Mouse (Mus musculus) cerebellum, postnatal 10 days (tissue): Measurements from ENCODE around the gene Rps27l.

Experiments
- DNase-seq, 2 experiments: peaks; one replicate each; pipeline ENCODE4 v3.0.0; 2021; ENCODE audit warnings: mixed read lengths in 2 of 2

Rps27l gene

GRCm38 (mm10) chr9:66920488-66921279 lies 25.2 kb upstream of the Rps27l start:
- DNase-seq: no peak

DNA sequence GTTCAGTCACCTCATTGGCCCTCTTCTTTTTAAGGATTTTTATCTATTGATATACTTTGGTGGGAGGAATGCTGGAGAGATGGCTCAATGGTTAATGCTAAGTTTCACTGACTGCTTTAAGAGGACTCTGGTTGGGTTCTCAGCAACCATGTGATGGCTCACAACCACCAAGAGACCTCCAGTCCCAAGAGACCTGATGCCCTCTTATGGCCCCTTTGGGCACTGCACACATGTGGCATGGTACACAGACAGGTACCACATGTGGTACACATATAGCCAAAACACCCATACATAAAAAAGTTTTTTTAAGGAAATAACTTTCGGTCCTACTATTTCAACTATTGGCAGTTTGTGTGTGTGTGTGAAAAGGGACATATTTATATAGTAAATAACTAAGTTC lies 23.8 kb upstream of the Rps27l start:
- DNase-seq: peak; percentile 34 to 43

DNA sequence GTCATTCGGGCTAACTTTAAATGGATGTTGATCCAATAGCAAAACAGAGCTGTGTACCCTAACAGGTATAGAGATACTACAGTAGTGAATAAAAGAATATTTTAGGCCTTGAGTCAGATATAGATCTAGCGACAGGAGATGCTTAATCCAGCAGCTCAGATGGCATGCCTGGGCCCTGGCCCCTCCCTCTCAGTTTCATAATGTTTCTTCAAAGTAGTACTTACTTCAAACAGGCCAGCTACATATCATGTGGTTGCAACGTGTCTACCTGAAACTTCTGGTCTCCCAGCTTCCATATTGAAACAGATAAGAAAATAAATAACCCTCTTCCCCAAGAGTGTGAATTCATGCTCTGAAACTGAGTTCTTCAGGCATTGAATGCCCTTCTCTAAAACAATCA lies 20.0 kb upstream of the Rps27l start:
- DNase-seq: no peak

DNA sequence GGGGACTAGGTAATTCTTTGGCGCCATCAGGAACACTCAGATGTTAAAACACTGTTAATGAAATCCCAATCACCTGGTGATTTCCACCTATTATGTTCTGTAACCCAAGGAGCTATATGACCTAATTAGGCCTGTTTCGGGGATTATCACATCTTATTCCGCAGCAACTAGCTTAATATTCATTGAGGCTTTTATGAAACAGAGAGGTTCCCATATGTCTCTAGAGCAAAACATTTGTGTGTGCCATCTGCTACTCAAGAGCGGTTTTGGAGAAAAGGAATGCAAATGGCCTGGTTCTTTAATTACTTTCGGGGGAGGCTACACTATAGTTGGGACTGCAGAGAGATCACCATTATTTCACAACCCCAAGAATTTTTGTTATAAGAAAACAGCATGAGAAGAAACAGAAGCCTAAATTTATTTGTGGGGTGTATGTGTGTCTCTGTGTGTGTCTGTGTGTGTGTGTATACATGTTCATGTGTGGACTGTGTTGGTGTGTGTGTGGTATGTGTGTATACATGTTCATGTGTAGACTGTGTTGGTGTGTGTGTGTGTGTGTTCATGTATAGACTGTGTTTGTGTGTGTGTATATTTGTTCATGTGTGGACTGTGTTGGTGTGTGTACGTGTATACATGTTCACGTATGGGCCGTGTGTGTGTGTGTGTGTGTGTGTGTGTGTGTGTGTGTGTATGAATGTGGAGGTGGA lies 18.0 kb upstream of the Rps27l start:
- no peak for DNase-seq

- no peak for DNase-seq
These were observed 15.5 kb upstream of the Rps27l start for GRCm38 (mm10) chr9:66930351-66930750.

DNA sequence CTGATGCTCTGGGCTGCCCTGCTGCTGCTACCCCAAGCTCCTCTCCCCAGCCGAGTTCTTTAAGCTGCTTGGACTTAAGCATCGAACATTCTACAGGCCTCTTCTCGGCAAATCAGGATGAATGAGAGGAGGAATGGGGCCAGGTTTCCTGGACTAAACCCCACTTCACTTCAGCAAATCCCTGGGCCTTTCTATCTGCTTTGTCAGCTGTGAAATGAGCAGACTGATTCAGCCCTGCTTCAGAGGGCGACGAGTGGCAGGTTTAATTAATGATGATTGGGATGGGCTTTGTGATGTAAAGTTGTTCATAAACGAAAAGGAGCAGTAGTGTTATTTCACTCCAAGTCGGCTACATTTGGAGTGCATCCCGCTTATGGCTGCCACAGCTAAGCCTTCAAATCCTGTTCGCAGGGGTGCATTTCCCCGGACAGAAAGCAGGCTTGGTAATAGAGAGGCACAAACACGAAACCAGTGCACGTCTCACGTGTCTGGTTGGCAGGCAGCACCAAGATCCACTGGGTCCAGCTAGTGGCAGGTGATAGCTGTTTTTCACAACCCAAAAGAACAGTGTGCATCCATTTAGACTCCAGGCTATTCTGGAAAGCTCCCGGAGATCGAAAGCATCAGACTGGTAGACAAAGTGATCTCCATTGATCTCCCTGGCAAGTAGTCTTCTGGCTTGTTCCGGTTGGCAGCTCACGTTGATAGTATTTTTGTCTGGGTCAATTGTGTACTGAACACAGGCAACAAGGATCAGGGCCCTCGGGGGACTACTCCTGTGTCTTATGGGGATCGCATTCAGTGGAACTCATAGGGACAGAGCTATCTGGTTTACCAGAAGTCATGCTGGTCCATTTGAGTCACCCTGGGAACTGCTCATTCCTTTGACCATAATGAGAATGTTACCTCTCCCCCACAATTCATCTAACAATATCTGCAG lies 11.7 kb upstream of the Rps27l start:
- DNase-seq: peak; percentile 32 to 41

DNA sequence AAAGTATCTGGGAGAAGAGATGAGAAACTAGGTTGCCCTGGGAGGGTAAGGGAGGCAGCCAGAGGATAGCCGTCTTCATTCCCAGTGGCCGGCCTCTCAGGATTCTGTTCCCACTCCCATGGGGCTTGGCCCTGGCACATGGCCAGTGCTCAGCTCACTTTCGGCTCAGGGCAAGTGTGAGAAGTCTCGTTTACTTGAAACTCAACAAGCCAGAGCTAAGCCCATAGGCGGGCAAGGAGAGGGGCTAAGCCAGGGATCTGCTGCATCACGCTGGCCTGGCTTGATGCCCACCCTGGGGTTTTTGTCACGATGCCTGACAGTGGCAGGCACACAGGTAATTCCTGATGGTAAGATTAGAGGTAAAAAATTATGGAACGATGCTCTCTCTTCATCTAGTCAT lies 8.4 kb upstream of the Rps27l start:
- peak; percentile 57 to 62 for DNase-seq

DNA sequence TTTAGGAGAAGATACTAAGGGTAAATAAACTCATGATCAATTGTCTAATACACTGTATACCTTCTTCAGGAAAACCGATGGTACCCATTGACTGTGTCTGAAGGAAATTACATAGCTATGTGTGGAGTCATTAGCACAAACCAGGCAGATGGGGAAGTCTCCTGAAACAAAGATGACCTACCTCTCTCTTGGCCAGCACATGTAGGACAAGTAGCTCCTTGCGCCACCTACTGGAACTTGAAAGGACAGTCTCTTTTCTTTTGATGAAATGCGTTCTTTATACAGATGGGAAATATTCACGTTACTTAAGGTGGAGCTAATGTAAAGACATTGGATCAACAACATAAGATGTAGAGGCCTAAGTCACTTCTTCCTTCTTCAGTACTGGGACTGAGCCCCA lies 7.0 kb upstream of the Rps27l start:
- DNase-seq: peak; percentile 73 to 86

DNA sequence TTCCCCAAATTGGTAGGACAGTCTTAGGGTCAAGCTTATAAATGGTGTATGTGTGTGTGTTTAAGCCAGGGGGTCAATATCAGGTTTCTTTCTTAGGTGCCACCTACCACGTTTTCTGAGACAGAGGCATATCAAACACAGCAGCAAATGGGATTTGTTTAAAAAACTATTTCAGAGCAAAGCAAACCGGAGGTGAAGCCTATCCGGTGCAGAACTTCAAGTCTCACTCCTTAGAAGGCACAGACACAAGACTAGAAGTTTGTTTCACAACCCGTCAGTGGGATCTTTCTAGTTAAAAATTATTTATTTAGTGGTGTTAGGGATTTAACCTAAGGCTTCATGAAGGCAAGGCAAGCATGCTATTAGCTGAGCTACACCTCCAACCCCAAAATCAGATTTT lies 725 bp upstream of the Rps27l start:
- no peak for DNase-seq

DNA sequence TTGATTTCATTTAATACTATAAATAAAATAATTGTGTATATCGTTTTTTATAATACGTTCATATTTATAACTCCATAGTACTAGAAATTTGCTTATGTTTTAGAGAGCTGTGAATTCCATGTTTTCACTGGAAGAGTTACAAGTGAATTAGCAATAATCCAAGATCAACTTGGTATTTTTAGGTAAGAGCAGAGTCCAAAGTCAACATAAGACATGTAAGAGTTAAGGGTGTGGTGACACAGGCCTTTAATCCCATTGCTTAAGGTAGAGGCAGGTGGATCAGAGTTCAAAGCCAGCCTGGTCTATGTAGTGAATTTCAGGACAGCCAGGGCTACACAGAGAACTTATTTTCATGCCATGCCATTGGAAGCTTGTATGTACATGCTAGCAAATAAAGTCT lies 2.6 kb downstream of the Rps27l start:
- no peak for DNase-seq

GRCm38 (mm10) chr9:66952321-66952720 lies 6.4 kb downstream of the Rps27l start:
- DNase-seq: no peak

GRCm38 (mm10) chr9:66952886-66953285 lies 7.0 kb downstream of the Rps27l start:
- DNase-seq: no peak

- no peak for DNase-seq
These were observed 11.6 kb downstream of the Rps27l start for GRCm38 (mm10) chr9:66957451-66957850.

GRCm38 (mm10) chr9:66961478-66961877 lies 15.6 kb downstream of the Rps27l start:
- DNase-seq: no peak

DNA sequence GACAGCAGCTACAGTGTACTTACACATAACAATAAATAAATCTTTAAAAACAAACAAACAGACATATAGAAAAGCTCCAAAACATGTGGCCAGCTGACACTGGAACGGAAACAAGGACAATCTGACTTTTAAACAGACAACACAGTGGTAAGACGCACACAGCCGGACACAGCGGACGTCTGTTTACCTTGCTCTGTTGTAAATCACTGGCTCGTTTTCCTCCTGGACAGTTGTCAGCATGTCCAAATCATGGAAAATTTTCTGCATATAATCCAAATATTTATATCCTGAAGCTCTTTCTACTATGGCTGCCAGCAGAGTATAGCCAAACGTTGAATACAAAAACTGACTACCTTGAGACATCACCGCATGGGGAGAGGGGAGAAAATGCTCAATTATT lies 21.6 kb downstream of the Rps27l start:
- DNase-seq: no peak

DNA sequence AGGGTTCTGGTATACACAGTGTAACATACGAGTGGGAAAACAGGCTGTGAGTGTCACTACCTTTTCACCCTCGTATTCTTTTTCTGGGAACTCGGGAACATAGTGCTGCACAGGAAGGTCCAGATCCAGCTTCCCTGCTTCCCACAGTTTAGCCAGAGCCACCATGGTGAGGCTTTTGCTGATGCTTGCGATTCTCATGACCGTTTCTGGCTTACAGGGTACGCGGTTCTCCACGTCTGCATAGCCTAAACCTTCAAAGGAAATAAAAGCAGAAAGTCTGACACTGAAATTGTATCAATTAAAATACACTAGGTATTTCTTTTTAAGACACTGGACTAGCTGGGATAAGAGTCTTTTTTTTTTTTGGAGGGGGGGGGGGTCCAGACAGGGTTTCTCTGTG lies 25.2 kb downstream of the Rps27l start:
- no peak for DNase-seq

DNA sequence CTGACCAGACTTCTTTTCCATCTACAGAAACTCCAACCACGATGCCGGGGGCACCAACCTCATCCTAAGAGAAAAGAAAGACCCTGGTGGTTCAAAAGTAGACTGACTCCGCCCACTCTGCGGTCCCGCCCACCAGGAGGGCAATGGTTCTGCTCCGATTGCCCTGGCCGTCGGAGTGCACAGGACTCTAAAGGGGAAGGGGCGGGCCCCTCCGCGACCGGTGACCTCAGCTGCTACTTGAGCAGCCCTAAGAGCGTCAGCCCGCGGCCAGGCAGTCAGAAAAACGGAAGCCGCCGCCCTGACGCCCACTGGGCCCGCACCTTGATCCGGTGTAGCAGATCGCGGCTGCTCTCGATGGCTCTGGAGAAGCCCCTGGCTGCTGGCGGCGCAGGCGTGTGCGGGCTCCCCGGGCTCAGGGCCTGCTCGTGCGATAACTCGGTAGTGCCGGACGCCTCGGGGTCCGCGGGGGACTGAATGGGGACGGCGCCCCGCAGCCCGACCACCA lies 28.9 kb downstream of the Rps27l start:
- DNase-seq: peak; percentile 88 to 90

DNA sequence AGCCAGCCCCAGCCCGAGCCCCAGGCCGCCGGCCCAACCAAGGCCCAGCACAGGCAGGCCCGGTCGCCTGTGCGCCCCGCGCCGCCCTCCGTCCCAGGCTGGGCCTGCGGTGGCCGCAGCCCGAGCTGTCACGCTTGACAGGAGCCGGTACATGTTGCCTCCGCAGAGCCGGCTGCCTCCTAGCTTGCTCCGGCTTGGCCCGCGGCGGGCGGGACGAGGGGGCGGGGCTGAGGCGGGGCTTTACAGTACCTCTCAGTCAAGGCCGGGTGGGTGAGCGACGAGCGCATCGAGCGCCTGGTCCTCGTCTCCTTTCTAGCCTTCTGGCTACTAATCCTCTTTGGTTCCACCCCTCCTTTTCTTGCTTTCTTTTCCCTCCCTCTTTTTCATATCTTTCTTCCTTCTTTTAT lies 29.4 kb downstream of the Rps27l start, which contains the start of gene Lactb:
Gene Lactb (minus strand): TSS at position 246 of the 407 bp plus-strand sequence.
- DNase-seq: peak; percentile 98 to 99

DNA sequence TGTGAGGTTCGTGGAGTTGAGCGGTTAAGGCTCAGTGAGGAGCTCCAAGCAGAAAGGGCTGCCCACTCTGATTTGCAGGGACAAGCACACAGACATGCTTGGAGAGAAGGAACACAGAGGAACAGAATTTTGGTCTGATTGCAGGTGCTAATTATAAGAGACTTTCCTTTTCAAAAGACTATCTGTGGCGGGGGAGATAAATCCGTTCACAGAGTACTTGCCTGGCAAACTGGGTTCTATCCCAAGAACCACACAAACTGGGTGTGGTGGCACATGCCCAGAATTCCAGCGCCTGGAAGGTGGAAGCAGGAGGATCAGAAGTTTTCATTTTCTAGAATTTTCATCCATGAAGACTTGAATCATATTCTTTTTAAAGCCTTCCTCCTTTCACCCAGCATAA lies 31.2 kb downstream of the Rps27l start:
- DNase-seq: no peak

DNA sequence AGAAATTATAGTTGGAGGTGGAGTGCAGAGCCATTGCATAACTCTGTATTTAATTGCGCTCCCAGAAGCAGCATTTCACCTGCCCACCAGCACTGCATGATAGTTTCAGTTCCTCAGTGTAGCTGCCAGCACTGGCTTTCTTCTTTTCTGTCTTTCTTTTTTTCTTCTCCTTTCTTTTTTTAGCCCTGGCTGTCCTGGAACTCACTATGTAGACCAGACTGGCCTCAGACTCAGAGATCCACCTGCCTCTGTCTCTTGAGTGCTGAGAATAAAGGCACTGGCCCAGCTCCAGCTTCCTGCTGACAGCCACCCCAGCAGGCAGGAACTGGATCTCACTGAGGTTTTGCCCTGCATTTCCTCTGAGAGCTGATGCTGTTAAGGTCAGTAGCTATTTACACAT lies 32.1 kb downstream of the Rps27l start:
- DNase-seq: peak; percentile 27 to 40

DNA sequence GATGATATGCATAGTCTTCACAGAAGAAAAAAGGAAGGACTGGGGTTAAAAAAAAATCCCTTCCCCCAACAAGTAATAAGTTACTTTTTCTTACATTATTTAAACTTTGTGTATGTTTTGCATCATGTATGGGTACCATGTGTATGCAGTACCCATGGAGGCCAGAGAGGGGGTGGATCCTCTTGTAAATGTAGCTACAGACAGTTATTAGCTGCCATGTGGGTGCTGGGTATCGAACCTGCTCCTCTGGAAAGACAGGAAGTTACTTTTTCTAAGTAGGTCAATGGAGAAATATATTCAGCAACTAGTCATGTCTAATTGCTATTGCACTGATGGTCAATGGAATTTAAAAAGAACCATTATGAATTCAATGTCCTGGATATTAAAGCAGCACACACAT lies 32.6 kb downstream of the Rps27l start:
- no peak for DNase-seq

- peak; percentile 80 to 86 for DNase-seq
These were observed 34.6 kb downstream of the Rps27l start for GRCm38 (mm10) chr9:66980458-66980857.

GRCm38 (mm10) chr9:66982085-66982484 lies 36.2 kb downstream of the Rps27l start:
- DNase-seq: no peak
